Mouse (Mus musculus): Measurements from ENCODE around the gene Tmem233. TPM values are rescaled to one million over a fixed set of nuclear protein-coding genes. Genes with fewer than 3 reads are reported as not detected.

Tmem233 gene
- polyA plus RNA-seq, 1 experiment from 2014 or later: not detected

DNA sequence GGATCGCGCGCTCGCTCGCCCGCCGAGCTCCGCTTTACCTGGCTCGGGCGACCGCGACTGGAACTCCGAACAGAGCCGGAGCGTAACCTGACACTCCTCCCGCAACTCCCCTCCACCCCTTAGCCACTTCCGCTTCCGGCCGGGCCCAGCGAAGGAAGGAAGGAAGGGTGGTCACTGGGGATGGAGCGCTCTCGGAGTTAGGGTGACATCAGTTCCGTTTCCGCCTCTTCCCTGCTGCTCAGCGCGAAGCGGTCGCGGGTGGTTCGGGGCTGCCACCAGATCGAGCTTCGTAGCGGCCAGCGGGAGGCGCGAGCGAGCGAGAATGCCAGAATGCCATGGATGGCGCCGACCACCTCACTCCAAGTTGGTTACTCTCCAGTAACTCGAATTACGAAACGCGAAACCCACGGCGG is 58.7 kb downstream of the Tmem233 start, which contains the start of gene Prkab1:
TSS of gene Prkab1 (minus strand) at position 182 of the 413 bp plus-strand sequence.
- WGBS: under 1% methylated on average over 46 of the region's 46 CpGs
- Histone ChIP-seq H3K27ac (peak within 1 kb of the TSS; percentile 69), H3K4me2 (replicated peaks) (peak within 1 kb of the TSS; percentile 85), H3K4me1 (replicated peaks) (peaks cover 19% of the 10 kb centered on the region), H3K36me3 (peaks cover 19% of the 10 kb centered on the region), H3K4me3 (replicated peaks) (peak within 1 kb of the TSS; percentile 58), H3K27me3 (replicated peaks) (no peaks in the 10 kb centered on the region), H3K9me3 (no peaks in the 10 kb centered on the region), H3K9ac (peak within 1 kb of the TSS; percentile 66)
- ATAC-seq: peak; percentile 97

DNA sequence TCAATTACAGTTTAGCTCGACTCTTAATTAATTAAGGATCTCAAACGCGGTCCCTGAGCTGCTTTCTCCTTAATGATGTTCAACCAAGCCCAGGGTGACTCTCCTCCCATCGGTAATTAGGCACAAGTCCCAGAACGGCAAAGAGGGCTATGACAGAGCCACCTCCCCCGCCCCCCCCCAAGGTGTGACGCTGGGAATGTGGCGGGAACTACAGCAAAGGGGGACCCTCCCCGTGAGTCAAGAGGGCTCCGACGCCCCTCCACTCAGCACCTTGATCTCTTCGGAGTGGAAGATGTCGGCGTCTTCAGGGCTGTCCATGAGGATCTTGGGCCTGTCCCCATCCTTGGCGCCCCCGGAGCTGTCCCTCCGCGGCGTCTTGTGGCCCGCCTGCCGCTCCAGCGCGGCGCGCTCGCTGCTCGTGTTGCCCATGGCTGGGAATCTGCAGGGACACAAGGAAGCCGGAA is 59.2 kb downstream of the Tmem233 start:
- WGBS: under 1% methylated on average over 27 of the region's 28 CpGs
- H3K27ac ChIP-seq: peak overlapping the region; percentile 69

DNA sequence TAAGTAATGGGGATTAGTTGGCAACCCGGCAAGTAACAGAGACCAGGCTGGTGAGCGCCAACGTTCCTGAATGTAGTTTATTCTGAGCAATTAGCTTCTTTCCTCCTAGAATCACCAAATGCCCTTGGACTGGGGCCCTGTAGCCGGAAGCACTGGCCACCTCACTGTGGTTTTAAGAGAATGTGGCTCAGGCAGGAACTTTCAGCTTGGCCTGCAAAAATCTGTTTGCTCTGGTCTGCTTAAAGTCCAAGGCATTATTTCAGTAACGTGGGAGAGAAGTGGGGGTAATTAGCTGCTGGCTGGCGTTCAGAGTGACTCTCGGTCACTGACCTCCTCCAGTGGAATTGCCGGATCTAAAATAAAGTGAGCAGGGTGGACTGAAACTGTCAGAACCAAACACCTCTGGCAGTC is 59.8 kb downstream of the Tmem233 start:
- 19% methylated on average over 8 of the region's 8 CpGs for WGBS

More for the DNA sequence above, 59.2 kb downstream of the Tmem233 start:
- peak overlapping the region; percentile 85 for H3K4me2 ChIP-seq (replicated peaks)
- peaks cover 24% of the 10 kb centered on the region for H3K4me1 ChIP-seq (replicated peaks)
- H3K36me3 ChIP-seq: peaks cover 19% of the 10 kb centered on the region
- peak overlapping the region; percentile 66 for H3K9ac ChIP-seq
- peak overlapping the region; percentile 58 for H3K4me3 ChIP-seq (replicated peaks)
- no peaks in the 10 kb centered on the region for H3K9me3 ChIP-seq
- no peaks in the 10 kb centered on the region for H3K27me3 ChIP-seq (replicated peaks)
- peak; percentile 66 for ATAC-seq

DNA sequence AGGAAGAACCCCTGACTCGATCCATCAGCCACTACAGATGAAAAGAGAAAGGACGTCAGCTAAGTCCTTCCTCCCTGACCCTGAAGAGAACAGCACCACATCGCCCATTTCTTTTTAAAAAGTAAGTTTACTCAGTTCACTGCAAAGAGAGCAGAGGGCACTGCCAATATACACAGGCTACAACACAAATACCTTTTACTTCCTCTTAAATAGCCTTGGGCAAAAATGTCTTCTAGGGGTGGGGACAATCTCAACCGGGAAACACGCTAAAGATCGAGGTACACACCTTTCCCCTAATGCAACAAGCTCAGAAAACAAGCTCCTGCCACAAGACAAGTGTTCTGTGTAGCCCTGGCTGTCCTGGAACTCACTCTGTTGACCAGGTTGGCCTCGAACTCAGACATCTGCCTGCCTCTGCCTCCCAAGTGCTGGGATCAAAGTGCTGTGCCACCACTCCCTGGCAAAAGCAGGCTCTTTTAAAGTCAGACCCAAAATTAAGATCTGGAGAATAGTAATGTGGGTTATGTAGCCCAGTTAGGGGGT is 60.3 kb downstream of the Tmem233 start:
- Histone ChIP-seq H3K27me3 (replicated peaks) (no peaks in the 10 kb centered on the region), H3K9ac (peak overlapping the region; percentile 66), H3K4me2 (replicated peaks) (peak overlapping the region; percentile 85), H3K36me3 (peaks cover 27% of the 10 kb centered on the region), H3K4me1 (replicated peaks) (peaks cover 24% of the 10 kb centered on the region), H3K9me3 (no peaks in the 10 kb centered on the region), H3K4me3 (replicated peaks) (peak overlapping the region; percentile 58), H3K27ac (peak overlapping the region; percentile 69)
- ATAC-seq: no peak
- WGBS: 65% methylated on average over 7 of the region's 7 CpGs

More for the DNA sequence above, 59.8 kb downstream of the Tmem233 start:
- H3K27me3 ChIP-seq (replicated peaks): no peaks in the 10 kb centered on the region
- no peaks in the 10 kb centered on the region for H3K9me3 ChIP-seq
- H3K36me3 ChIP-seq: peaks cover 22% of the 10 kb centered on the region
- H3K4me3 ChIP-seq (replicated peaks): peak overlapping the region; percentile 58
- H3K9ac ChIP-seq: peak overlapping the region; percentile 66
- ATAC-seq: no peak
- peak overlapping the region; percentile 85 for H3K4me2 ChIP-seq (replicated peaks)
- H3K27ac ChIP-seq: peak overlapping the region; percentile 69
- H3K4me1 ChIP-seq (replicated peaks): peaks cover 24% of the 10 kb centered on the region

DNA sequence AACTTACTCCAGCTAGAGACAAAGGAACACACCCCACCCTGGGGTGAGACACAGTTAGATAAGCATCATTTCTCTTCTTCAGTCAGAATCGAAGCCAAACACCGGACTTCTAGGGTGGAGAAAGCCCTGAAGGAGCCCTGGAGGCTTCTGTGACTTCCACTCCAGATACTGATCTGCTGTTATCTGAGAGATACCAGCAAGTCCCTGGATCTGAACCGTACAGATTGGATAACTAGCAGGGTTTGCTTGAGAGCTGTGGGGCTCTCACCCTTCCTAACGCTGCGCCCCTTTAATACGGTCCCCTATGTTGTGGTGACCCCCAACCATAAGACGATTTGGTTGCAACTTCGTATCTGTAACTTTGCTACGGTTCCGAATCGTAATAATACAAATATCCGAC is 60.9 kb downstream of the Tmem233 start:
- H3K27ac ChIP-seq: no peak overlapping the region; the same call in 1 of the 2 replicates
- H3K4me2 ChIP-seq (replicated peaks): peak overlapping the region; percentile 85
- WGBS: 86% methylated on average over 12 of the region's 12 CpGs

DNA sequence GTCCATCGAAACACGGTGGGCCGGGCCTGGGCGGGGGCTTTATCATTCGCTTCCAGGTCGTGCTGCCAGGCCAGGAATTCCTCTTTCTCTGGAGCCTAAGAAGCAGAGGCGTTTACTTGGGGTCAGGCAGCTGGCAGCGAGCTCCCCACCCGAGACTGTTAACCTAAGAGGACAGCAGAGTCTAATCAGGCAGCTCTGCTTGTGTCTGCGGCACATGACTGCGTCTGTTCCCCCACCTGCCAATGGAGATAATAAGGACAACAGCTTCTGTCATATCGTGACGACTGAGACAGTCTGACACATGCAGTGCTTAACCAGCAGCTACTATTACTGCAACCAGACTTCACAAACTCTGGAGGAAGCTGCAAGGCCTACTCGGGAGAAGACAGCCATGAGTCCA is 61.5 kb downstream of the Tmem233 start:
- no peak for ATAC-seq
- Histone ChIP-seq H3K27ac (no peak overlapping the region), H3K4me3 (replicated peaks) (no peak overlapping the region), H3K9ac (no peak overlapping the region), H3K36me3 (peaks cover 38% of the 10 kb centered on the region), H3K4me1 (replicated peaks) (peaks cover 24% of the 10 kb centered on the region), H3K27me3 (replicated peaks) (no peaks in the 10 kb centered on the region), H3K9me3 (no peaks in the 10 kb centered on the region), H3K4me2 (replicated peaks) (no peak overlapping the region)
- 83% methylated on average over 14 of the region's 14 CpGs for WGBS

More for the DNA sequence above, 60.9 kb downstream of the Tmem233 start:
- Histone ChIP-seq H3K9me3 (no peaks in the 10 kb centered on the region), H3K4me1 (replicated peaks) (peaks cover 24% of the 10 kb centered on the region), H3K9ac (no peak overlapping the region; the same call in 1 of the 2 replicates), H3K4me3 (replicated peaks) (peak overlapping the region; percentile 58; the same call in 1 of the 2 replicates), H3K36me3 (peaks cover 32% of the 10 kb centered on the region), H3K27me3 (replicated peaks) (no peaks in the 10 kb centered on the region)
- no peak for ATAC-seq

DNA sequence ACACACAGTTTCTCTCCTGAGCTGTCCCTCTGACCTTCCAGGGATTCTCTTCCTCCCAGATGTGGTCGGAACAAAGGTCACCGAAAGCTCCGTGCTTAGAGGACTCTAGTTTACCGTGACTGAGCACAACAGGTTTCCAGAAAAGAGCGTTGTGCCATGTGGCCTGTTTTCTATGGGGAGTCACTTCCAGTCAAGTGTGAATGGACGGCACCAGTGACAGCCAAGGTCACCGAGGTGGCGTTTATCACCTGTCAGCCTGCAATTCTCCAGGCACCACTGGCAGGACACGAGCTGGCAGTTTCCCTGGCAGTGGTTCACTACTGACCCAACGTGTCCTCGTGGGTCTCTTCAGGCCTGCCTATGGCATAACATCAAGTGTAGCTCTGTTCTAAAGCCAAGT is 63.7 kb downstream of the Tmem233 start:
- peaks cover 49% of the 10 kb centered on the region for H3K36me3 ChIP-seq
- H3K4me3 ChIP-seq (replicated peaks): no peak overlapping the region
- H3K27me3 ChIP-seq (replicated peaks): no peaks in the 10 kb centered on the region
- no peaks in the 10 kb centered on the region for H3K9me3 ChIP-seq
- 55% methylated on average over 11 of the region's 11 CpGs for WGBS
- H3K9ac ChIP-seq: no peak overlapping the region
- no peak for ATAC-seq
- peaks cover 24% of the 10 kb centered on the region for H3K4me1 ChIP-seq (replicated peaks)
- 0 out of 2 replicates have a peak overlapping the region, but pooled peaks have one; percentile 17 for H3K27ac ChIP-seq
- no peak overlapping the region for H3K4me2 ChIP-seq (replicated peaks)

DNA sequence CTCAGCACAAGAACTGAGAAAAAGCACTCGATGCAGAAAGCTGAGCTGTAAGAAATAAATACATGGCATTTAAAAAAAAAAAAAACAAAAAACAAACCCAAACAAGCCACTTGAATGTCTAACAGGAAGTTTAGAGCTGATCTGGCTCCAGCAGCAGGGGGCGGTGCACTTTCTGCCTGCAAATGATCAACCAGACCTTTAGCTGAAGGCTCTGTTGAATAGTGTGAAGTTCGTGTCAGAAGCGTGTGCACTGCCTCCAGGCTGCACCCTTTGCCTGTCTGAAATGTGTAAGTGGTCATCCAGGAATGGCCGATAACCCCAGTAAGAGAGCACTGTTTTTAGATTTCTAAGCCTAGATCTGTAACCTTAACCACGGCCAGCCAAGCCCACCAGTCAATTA is 64.3 kb downstream of the Tmem233 start:
- 68% methylated on average over 6 of the region's 6 CpGs for WGBS
- Histone ChIP-seq H3K27ac (0 out of 2 replicates have a peak overlapping the region, but pooled peaks have one; percentile 17), H3K4me1 (replicated peaks) (peaks cover 24% of the 10 kb centered on the region), H3K9ac (no peak overlapping the region), H3K27me3 (replicated peaks) (no peaks in the 10 kb centered on the region), H3K9me3 (no peaks in the 10 kb centered on the region), H3K4me2 (replicated peaks) (no peak overlapping the region), H3K36me3 (peaks cover 54% of the 10 kb centered on the region), H3K4me3 (replicated peaks) (no peak overlapping the region)
- ATAC-seq: 0 out of 2 replicates have a peak, but pooled peaks have one; percentile 31

DNA sequence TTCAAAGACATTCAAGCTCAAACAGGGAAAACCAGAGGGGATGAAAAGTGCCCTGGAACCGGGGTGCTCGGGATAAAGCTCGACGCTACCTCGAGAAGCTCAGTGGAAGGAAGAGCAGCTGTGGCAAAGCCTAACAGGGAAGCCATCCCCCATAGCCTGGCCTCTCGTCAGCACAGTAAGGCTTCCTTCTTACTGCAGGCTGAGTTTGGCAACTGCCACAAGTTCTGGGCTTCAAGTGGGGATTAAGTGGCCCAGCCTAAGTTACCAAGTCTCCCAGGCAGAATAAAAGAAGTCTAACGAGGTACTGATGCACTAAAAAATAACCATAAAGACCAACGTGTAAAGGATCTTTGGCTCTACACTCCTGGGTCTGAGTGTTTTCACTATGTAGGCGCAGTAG is 64.8 kb downstream of the Tmem233 start:
- H3K27me3 ChIP-seq (replicated peaks): no peaks in the 10 kb centered on the region
- no peak overlapping the region for H3K4me2 ChIP-seq (replicated peaks)
- peaks cover 20% of the 10 kb centered on the region for H3K4me1 ChIP-seq (replicated peaks)
- no peak overlapping the region for H3K4me3 ChIP-seq (replicated peaks)
- H3K9ac ChIP-seq: no peak overlapping the region
- no peak for ATAC-seq
- H3K27ac ChIP-seq: no peak overlapping the region
- H3K9me3 ChIP-seq: no peaks in the 10 kb centered on the region
- H3K36me3 ChIP-seq: peaks cover 54% of the 10 kb centered on the region
- WGBS: 93% methylated on average over 9 of the region's 9 CpGs

DNA sequence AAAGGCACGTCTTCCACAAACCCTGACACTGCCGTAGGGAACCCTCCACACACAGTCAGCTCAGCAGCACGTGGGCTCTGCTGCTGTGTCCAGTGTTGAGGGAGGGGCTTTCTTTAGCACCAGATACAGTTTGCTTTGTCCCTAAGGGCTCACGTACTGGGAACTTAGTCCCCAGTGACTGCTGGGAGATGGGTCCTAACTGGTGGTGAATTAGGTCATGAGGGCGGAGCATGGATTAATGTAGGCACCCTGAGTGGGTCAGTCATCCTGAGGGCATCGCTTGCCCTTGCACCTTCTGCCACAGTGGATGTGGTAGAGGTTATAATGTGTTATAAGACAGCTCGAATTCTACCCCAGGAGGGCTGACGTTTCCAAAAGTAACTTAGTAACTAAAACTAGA is 65.7 kb downstream of the Tmem233 start:
- no peak overlapping the region for H3K9ac ChIP-seq
- H3K27me3 ChIP-seq (replicated peaks): no peaks in the 10 kb centered on the region
- no peak overlapping the region for H3K4me2 ChIP-seq (replicated peaks)
- H3K9me3 ChIP-seq: no peaks in the 10 kb centered on the region
- peaks cover 12% of the 10 kb centered on the region for H3K4me1 ChIP-seq (replicated peaks)
- H3K36me3 ChIP-seq: peaks cover 54% of the 10 kb centered on the region
- ATAC-seq: no peak
- H3K4me3 ChIP-seq (replicated peaks): no peak overlapping the region
- no peak overlapping the region for H3K27ac ChIP-seq
- WGBS: 91% methylated on average over 8 of the region's 8 CpGs

DNA sequence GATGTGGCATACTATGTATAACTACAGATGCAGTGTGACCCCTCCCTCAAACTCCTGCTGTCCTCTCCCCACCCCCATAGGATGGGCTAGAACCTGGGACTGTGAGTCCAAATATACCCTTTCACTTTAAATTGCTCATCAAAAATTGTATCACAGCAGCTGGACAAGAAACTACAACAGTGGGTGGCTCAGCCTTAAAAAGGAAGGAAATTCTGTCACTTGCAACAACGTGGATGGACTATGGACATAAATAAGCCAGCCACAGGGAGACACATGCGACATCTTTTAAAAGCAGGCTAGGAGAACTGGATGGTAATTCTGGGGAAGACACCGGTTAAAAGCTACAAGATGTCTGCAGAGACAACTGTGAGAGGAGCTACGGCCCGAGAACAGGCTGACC is 66.5 kb downstream of the Tmem233 start:
- Histone ChIP-seq H3K36me3 (peaks cover 54% of the 10 kb centered on the region), H3K4me3 (replicated peaks) (no peak overlapping the region), H3K9me3 (no peaks in the 10 kb centered on the region), H3K27ac (no peak overlapping the region), H3K4me1 (replicated peaks) (peaks cover 9% of the 10 kb centered on the region), H3K9ac (no peak overlapping the region), H3K27me3 (replicated peaks) (no peaks in the 10 kb centered on the region), H3K4me2 (replicated peaks) (no peak overlapping the region)
- WGBS: 90% methylated on average over 5 of the region's 5 CpGs
- no peak for ATAC-seq

DNA sequence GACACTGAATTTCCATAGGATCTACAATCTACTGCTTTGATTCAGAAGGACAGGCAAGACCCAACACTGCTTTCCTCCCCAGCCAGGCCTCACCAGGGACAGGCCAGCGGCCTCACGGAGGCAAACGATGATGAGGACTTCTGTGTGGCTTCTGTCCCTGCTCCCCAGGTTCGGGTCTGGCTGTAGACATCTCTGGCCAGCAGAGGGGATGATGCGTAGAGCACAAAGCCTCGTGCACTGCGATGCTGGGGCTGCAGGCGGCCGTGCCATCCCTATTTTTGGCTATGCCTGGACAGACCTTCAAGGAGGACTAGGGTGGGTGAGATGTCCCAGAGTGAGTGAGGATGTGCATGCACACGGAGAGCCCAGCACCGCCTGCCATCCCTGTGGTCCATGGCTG is 68.8 kb downstream of the Tmem233 start:
- ATAC-seq: no peak

DNA sequence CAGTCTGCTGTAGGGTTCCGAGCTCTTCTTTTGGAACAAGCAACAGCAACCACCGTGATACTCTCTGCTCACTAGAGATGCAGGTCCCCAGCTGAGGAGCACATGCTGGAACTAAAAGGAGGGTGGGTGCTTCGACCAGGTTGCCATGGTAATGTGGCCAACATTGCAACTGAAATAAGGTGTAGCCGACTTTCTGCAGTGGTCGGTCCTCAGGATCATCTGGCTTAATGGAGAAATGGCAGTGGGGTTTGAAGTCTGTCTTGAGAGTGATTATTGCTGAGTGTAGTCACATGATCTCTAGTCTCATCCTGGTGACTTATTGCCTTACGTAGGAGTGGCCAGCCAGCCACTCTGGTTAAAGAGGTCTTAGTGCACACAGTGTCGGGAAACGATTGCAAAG is 69.2 kb downstream of the Tmem233 start:
- H3K4me1 ChIP-seq (replicated peaks): 0 out of 2 replicates have a peak, but pooled peaks cover 4% of the 10 kb centered on the region
- H3K4me3 ChIP-seq (replicated peaks): no peak overlapping the region
- WGBS: 73% methylated on average over 8 of the region's 8 CpGs
- H3K36me3 ChIP-seq: peaks cover 35% of the 10 kb centered on the region
- no peaks in the 10 kb centered on the region for H3K9me3 ChIP-seq
- no peak overlapping the region for H3K9ac ChIP-seq
- H3K27me3 ChIP-seq (replicated peaks): no peaks in the 10 kb centered on the region
- H3K4me2 ChIP-seq (replicated peaks): no peak overlapping the region
- ATAC-seq: no peak
- no peak overlapping the region for H3K27ac ChIP-seq

More for the DNA sequence above, 68.8 kb downstream of the Tmem233 start:
- no peak overlapping the region for H3K4me3 ChIP-seq (replicated peaks)
- no peaks in the 10 kb centered on the region for H3K9me3 ChIP-seq
- 93% methylated on average over 11 of the region's 11 CpGs for WGBS
- H3K4me2 ChIP-seq (replicated peaks): no peak overlapping the region
- peaks cover 35% of the 10 kb centered on the region for H3K36me3 ChIP-seq
- H3K27ac ChIP-seq: no peak overlapping the region
- H3K4me1 ChIP-seq (replicated peaks): peaks cover 8% of the 10 kb centered on the region; the same call in 1 of the 2 replicates
- no peaks in the 10 kb centered on the region for H3K27me3 ChIP-seq (replicated peaks)
- no peak overlapping the region for H3K9ac ChIP-seq

All from intestine, embryonic 15.5 days (tissue).